Mouse (Mus musculus): ENCODE data around the gene Naa38. TPM values are rescaled to one million over a fixed set of nuclear protein-coding genes. Genes with fewer than 3 reads are reported as not detected.

The Naa38 gene
- polyA plus RNA-seq, 1 experiment, result 193 TPM

DNA sequence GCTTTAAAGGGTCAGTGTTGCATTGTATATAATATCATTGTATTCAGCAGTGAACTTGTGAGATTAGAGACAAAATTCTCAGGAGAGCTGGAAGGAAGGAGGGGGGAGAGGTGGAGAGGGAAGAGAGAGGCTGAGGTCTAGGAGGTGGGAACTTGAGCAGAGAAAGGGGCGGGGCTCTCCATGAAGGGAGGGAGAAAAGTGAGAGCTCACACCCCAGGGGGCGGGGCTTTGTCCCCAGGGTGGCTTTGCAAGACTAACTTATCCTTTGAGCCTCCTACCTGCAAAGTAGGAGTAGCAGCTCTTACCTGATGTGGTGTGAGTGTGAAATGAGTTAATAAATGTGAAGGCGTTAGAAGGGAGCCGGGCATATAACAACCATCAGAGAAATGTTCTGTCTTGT lies 33.5 kb downstream of the Naa38 start:
- 50% methylated on average over 4 of the region's 4 CpGs for WGBS
- H3K27ac ChIP-seq (ENCODE audit: insufficient read depth, low read length), result no peak overlapping the region
- DNase-seq, result no peak
- peaks cover 3% of the 10 kb centered on the region; the same call in 1 of the 2 replicates for H3K4me1 ChIP-seq (ENCODE audit: control insufficient read depth, insufficient read depth, low read length)
- no peak for TF ChIP-seq POLR2A (IDR thresholded peaks at IDR 0.05; ENCODE audit: borderline replicate concordance, insufficient read depth, low read length)
- no peak overlapping the region for H3K4me3 ChIP-seq (replicated peaks; ENCODE audit: insufficient read depth, low read depth, low read length)
- no peaks in the 10 kb centered on the region for H3K27me3 ChIP-seq (ENCODE audit: control insufficient read depth, insufficient read depth, low read length)

- TF ChIP-seq CTCF (IDR thresholded peaks at IDR 0.05; ENCODE audit: borderline replicate concordance, insufficient read depth, low read depth, low read length) (no peak), POLR2A (IDR thresholded peaks at IDR 0.05; ENCODE audit: borderline replicate concordance, insufficient read depth, low read length) (no peak)
- peaks cover 3% of the 10 kb centered on the region; the same call in 1 of the 2 replicates for H3K4me1 ChIP-seq (ENCODE audit: control insufficient read depth, insufficient read depth, low read length)
- H3K4me3 ChIP-seq (replicated peaks; ENCODE audit: insufficient read depth, low read depth, low read length), result no peak overlapping the region
- DNase-seq, result no peak
- 22% methylated on average over 2 of the region's 2 CpGs for WGBS
- no peak overlapping the region for H3K27ac ChIP-seq (ENCODE audit: insufficient read depth, low read length)
- no peaks in the 10 kb centered on the region for H3K27me3 ChIP-seq (ENCODE audit: control insufficient read depth, insufficient read depth, low read length)
Observed at GRCm38 (mm10) chr11:69429313-69429712, 34.0 kb downstream of the Naa38 start.

- no peak for DNase-seq
- H3K27me3 ChIP-seq (ENCODE audit: control insufficient read depth, insufficient read depth, low read length), result no peaks in the 10 kb centered on the region
- peaks cover 3% of the 10 kb centered on the region; the same call in 1 of the 2 replicates for H3K4me1 ChIP-seq (ENCODE audit: control insufficient read depth, insufficient read depth, low read length)
- 89% methylated on average over 15 of the region's 15 CpGs for WGBS
- H3K4me3 ChIP-seq (replicated peaks; ENCODE audit: insufficient read depth, low read depth, low read length), result no peak overlapping the region
- H3K27ac ChIP-seq (ENCODE audit: insufficient read depth, low read length), result no peak overlapping the region
- no peak for TF ChIP-seq CTCF (IDR thresholded peaks at IDR 0.05; ENCODE audit: borderline replicate concordance, insufficient read depth, low read depth, low read length)
- no peak for TF ChIP-seq POLR2A (IDR thresholded peaks at IDR 0.05; ENCODE audit: borderline replicate concordance, insufficient read depth, low read length)
Observed at GRCm38 (mm10) chr11:69430631-69431030, 35.3 kb downstream of the Naa38 start.

DNA sequence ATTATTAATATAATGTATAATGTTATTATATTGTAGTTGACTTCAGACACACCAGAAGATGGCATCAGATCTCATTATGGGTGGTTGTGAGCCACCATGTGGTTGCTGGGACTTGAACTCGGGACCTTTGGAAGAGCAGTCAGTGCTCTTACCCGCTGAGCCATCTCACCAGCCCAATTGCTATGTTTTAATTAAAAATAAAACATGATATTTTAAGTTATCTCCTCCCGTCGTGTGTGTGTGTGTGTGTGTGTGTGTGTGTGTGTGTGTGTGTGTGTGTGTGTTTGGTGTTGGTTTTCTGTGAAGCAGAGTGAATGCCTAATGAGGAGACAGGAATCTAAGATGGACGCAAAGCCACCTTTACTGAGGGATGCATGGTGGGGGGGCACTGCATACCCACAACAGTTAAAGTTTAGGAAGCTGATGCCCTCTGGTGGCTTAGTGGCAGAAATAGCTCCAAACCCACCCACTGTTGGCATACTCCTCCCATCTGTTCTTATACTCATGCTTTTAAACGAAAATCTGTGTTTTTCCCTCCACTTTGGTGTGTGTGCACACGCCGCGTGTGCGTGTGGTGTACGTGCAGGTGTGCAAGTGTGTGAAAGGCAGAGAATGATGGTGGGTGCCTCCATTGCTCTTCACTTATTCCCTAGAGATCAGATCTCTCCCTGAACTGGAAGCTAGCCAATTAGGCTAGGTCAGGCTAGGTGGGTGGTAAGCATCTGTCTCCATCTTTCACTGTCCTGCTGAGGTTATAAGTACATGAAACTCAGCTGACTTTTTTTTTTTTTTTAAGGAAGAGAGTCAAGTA lies 36.7 kb downstream of the Naa38 start:
- TF ChIP-seq CTCF (IDR thresholded peaks at IDR 0.05; ENCODE audit: borderline replicate concordance, insufficient read depth, low read depth, low read length) (peak; percentile 92), POLR2A (IDR thresholded peaks at IDR 0.05; ENCODE audit: borderline replicate concordance, insufficient read depth, low read length) (no peak)
- Histone ChIP-seq H3K4me3 (replicated peaks; ENCODE audit: insufficient read depth, low read depth, low read length) (peak overlapping the region; percentile 25), H3K27ac (ENCODE audit: insufficient read depth, low read length) (no peak overlapping the region), H3K4me1 (ENCODE audit: control insufficient read depth, insufficient read depth, low read length) (peaks cover 3% of the 10 kb centered on the region; the same call in 1 of the 2 replicates), H3K27me3 (ENCODE audit: control insufficient read depth, insufficient read depth, low read length) (no peaks in the 10 kb centered on the region)
- DNase-seq, result peak; percentile 81 to 89
- WGBS, result 22% methylated on average over 11 of the region's 11 CpGs

GRCm38 (mm10) chr11:69432640-69432982 lies 37.3 kb downstream of the Naa38 start:
- peak in 1 of 2 experiments; percentile 30 for DNase-seq
- no peak overlapping the region for H3K4me3 ChIP-seq (replicated peaks; ENCODE audit: insufficient read depth, low read depth, low read length)
- no peak overlapping the region for H3K27ac ChIP-seq (ENCODE audit: insufficient read depth, low read length)
- H3K27me3 ChIP-seq (ENCODE audit: control insufficient read depth, insufficient read depth, low read length), result no peaks in the 10 kb centered on the region
- peaks cover 3% of the 10 kb centered on the region; the same call in 1 of the 2 replicates for H3K4me1 ChIP-seq (ENCODE audit: control insufficient read depth, insufficient read depth, low read length)
- WGBS, result 47% methylated on average over 11 of the region's 11 CpGs
- TF ChIP-seq CTCF (IDR thresholded peaks at IDR 0.05; ENCODE audit: borderline replicate concordance, insufficient read depth, low read depth, low read length) (no peak), POLR2A (IDR thresholded peaks at IDR 0.05; ENCODE audit: borderline replicate concordance, insufficient read depth, low read length) (no peak)

DNA sequence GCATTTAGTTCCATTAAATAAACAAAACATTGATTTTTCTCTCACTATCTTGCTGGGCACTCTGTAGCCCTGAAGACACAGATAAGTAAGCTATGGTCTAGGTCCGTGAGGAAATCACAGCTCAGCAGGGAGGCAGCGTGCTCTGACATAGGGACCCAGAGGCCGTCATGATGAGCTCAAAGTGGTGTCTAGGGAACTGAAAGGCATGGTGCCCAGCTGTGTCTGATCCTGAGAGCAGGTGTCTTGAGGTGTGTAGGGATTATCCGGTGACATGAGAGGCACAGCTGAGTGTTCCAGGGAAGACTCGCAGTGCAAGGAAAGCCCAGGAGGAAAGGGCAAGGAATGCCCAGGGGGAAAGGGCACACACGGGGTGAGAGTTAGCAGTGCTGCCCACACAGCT lies 37.9 kb downstream of the Naa38 start:
- DNase-seq, result no peak
- no peak overlapping the region for H3K4me3 ChIP-seq (replicated peaks; ENCODE audit: insufficient read depth, low read depth, low read length)
- 65% methylated on average over 6 of the region's 6 CpGs for WGBS
- no peak for TF ChIP-seq POLR2A (IDR thresholded peaks at IDR 0.05; ENCODE audit: borderline replicate concordance, insufficient read depth, low read length)
- no peak for TF ChIP-seq CTCF (IDR thresholded peaks at IDR 0.05; ENCODE audit: borderline replicate concordance, insufficient read depth, low read depth, low read length)
- H3K4me1 ChIP-seq (ENCODE audit: control insufficient read depth, insufficient read depth, low read length), result peaks cover 3% of the 10 kb centered on the region; the same call in 1 of the 2 replicates
- H3K27ac ChIP-seq (ENCODE audit: insufficient read depth, low read length), result no peak overlapping the region
- H3K27me3 ChIP-seq (ENCODE audit: control insufficient read depth, insufficient read depth, low read length), result no peaks in the 10 kb centered on the region

GRCm38 (mm10) chr11:69437291-69437690 lies 42.0 kb downstream of the Naa38 start:
- WGBS, result 72% methylated on average over 3 of the region's 3 CpGs
- Histone ChIP-seq H3K27me3 (ENCODE audit: control insufficient read depth, insufficient read depth, low read length) (no peaks in the 10 kb centered on the region), H3K4me3 (replicated peaks; ENCODE audit: insufficient read depth, low read depth, low read length) (no peak overlapping the region), H3K27ac (ENCODE audit: insufficient read depth, low read length) (no peak overlapping the region), H3K4me1 (ENCODE audit: control insufficient read depth, insufficient read depth, low read length) (peaks cover under 1% of the 10 kb centered on the region; the same call in 1 of the 2 replicates)
- TF ChIP-seq CTCF (IDR thresholded peaks at IDR 0.05; ENCODE audit: borderline replicate concordance, insufficient read depth, low read depth, low read length) (no peak), POLR2A (IDR thresholded peaks at IDR 0.05; ENCODE audit: borderline replicate concordance, insufficient read depth, low read length) (no peak)
- no peak for DNase-seq

GRCm38 (mm10) chr11:69443328-69443727 lies 48.0 kb downstream of the Naa38 start:
- Histone ChIP-seq H3K27ac (ENCODE audit: insufficient read depth, low read length) (no peak overlapping the region), H3K4me3 (replicated peaks; ENCODE audit: insufficient read depth, low read depth, low read length) (no peak overlapping the region), H3K27me3 (ENCODE audit: control insufficient read depth, insufficient read depth, low read length) (no peaks in the 10 kb centered on the region), H3K4me1 (ENCODE audit: control insufficient read depth, insufficient read depth, low read length) (no peaks in the 10 kb centered on the region; the same call in 1 of the 2 replicates)
- no peak for TF ChIP-seq POLR2A (IDR thresholded peaks at IDR 0.05; ENCODE audit: borderline replicate concordance, insufficient read depth, low read length)
- no peak for TF ChIP-seq CTCF (IDR thresholded peaks at IDR 0.05; ENCODE audit: borderline replicate concordance, insufficient read depth, low read depth, low read length)
- WGBS, result 53% methylated on average over 5 of the region's 5 CpGs
- DNase-seq, result no peak

Other genes with a start within 250 kb of the Naa38 start
- 0.59 and 0.60 TPM in 2 replicates for gene Alox12b, start 238.5 kb upstream of the Naa38 start, polyA plus RNA-seq (2012; rRNA removed)
- gene Alox8, start 197.6 kb upstream of the Naa38 start, polyA plus RNA-seq (2012; rRNA removed), result 5.2 and 5.5 TPM in 2 replicates
- 1.4 and 1.8 TPM in 2 replicates for gene Gucy2e, start 158.5 kb upstream of the Naa38 start, polyA plus RNA-seq (2012; rRNA removed)
- gene Cntrob, start 71.7 kb upstream of the Naa38 start, polyA plus RNA-seq (2012; rRNA removed), result 22.0 and 23.0 TPM in 2 replicates
- 81.4 and 83.6 TPM in 2 replicates for gene Trappc1, start 71.5 kb upstream of the Naa38 start, polyA plus RNA-seq (2012; rRNA removed)
- gene Kcnab3, start 69.2 kb upstream of the Naa38 start, polyA plus RNA-seq (2012; rRNA removed), result 93.6 and 117 TPM in 2 replicates
- 130 and 135 TPM in 2 replicates for gene Rnf227, start 55.0 kb upstream of the Naa38 start, polyA plus RNA-seq (2012; rRNA removed)
- 111 and 115 TPM in 2 replicates for gene Chd3, start 26.1 kb upstream of the Naa38 start, polyA plus RNA-seq (2012; rRNA removed)
- gene Cyb5d1, start 144 bp downstream of the Naa38 start, polyA plus RNA-seq (2012; rRNA removed), result 40.2 and 41.9 TPM in 2 replicates
- 5.7 and 6.0 TPM in 2 replicates for gene Tmem88, start 2.7 kb downstream of the Naa38 start, polyA plus RNA-seq (2012; rRNA removed)
- 14.0 and 16.5 TPM in 2 replicates for gene Kdm6b, start 18.2 kb downstream of the Naa38 start, polyA plus RNA-seq (2012; rRNA removed)
- 0.55 and 0.69 TPM in 2 replicates for gene Dnah2, start 153.6 kb downstream of the Naa38 start, polyA plus RNA-seq (2012; rRNA removed)
- gene Efnb3, start 164.7 kb downstream of the Naa38 start, polyA plus RNA-seq (2012; rRNA removed), result 84.8 and 104 TPM in 2 replicates
- gene Wrap53, start 184.8 kb downstream of the Naa38 start, polyA plus RNA-seq (2012; rRNA removed), result 18.6 and 18.8 TPM in 2 replicates
- gene Trp53, start 184.9 kb downstream of the Naa38 start, polyA plus RNA-seq (2012; rRNA removed), result 34.7 and 35.6 TPM in 2 replicates
- gene Atp1b2, start 210.5 kb downstream of the Naa38 start, polyA plus RNA-seq (2012; rRNA removed), result 890 and 950 TPM in 2 replicates
- 0.11 TPM in 2 replicates for gene Shbg, start 222.4 kb downstream of the Naa38 start, polyA plus RNA-seq (2012; rRNA removed)
- gene Sat2, start 226.5 kb downstream of the Naa38 start, polyA plus RNA-seq (2012; rRNA removed), result 32.4 and 33.5 TPM in 2 replicates
- gene Fxr2, start 237.5 kb downstream of the Naa38 start, polyA plus RNA-seq (2012; rRNA removed), result 176 and 183 TPM in 2 replicates

All from cerebellum, adult 2 months (tissue).